Mouse (Mus musculus) ovary, adult 18-20 months (tissue): ENCODE measurements around the gene Amotl1.

ENCODE experiments used
- DNase-seq: peaks from one replicate; pipeline ENCODE4 v3.0.0; 2022; ENCODE audit warnings: low spot score, mixed read lengths

The Amotl1 gene

GRCm38 (mm10) chr9:14547584-14548365 lies 97.1 kb downstream of the Amotl1 start:
- DNase-seq, result no peak

GRCm38 (mm10) chr9:14544034-14544757 lies 100.7 kb downstream of the Amotl1 start:
- DNase-seq, result no peak

GRCm38 (mm10) chr9:14534833-14535456 lies 109.9 kb downstream of the Amotl1 start:
- DNase-seq, result no peak

GRCm38 (mm10) chr9:14533659-14534058 lies 111.2 kb downstream of the Amotl1 start:
- DNase-seq, result no peak

GRCm38 (mm10) chr9:14532283-14532682 lies 112.6 kb downstream of the Amotl1 start:
- no peak for DNase-seq

GRCm38 (mm10) chr9:14530004-14530403 lies 114.9 kb downstream of the Amotl1 start:
- DNase-seq, result no peak

- DNase-seq, result peak; percentile 60
Observed at GRCm38 (mm10) chr9:14523408-14524043, 121.3 kb downstream of the Amotl1 start.

GRCm38 (mm10) chr9:14521695-14522094 lies 123.2 kb downstream of the Amotl1 start:
- DNase-seq, result no peak

- no peak for DNase-seq
Observed at GRCm38 (mm10) chr9:14520971-14521670, 123.7 kb downstream of the Amotl1 start.

- no peak for DNase-seq
Observed at GRCm38 (mm10) chr9:14518105-14518504, 126.8 kb downstream of the Amotl1 start.

- no peak for DNase-seq
Observed at GRCm38 (mm10) chr9:14517296-14517695, 127.6 kb downstream of the Amotl1 start.

- no peak for DNase-seq
Observed at GRCm38 (mm10) chr9:14512633-14513445, 132.0 kb downstream of the Amotl1 start.

GRCm38 (mm10) chr9:14500916-14501424 lies 143.9 kb downstream of the Amotl1 start:
- DNase-seq, result no peak

GRCm38 (mm10) chr9:14500023-14500915 lies 144.6 kb downstream of the Amotl1 start, which contains the start of the genes Kdm4d and Cwc15:
Kdm4d (minus strand) TSS chr9:14500482.
Cwc15 (plus strand) TSS chr9:14500617.
- peak; percentile 94 for DNase-seq

GRCm38 (mm10) chr9:14498896-14499705 lies 145.8 kb downstream of the Amotl1 start:
- no peak for DNase-seq
